Mouse (Mus musculus) neural tube, embryonic 12.5 days (tissue): ENCODE measurements around the gene Phgr1. TPM values are rescaled to one million over a fixed set of nuclear protein-coding genes. Genes with fewer than 3 reads are reported as not detected.
A peak's percentile ranks its signal among the peaks of the same experiment; 100 is the strongest.

Experiments
- ATAC-seq: fragments of 200-750 bp; cut with Nextera tagmentation; 2 replicates; pipeline ENCODE4 v1.8.0; 2017; ENCODE audit warnings: low read depth, mild to moderate bottlenecking, moderate TSS enrichment, moderate library complexity; ENCODE audit not compliant: low FRiP score
- H3K27ac ChIP-seq: fragments of 300-500 bp; sonication (generic); 2 replicates; pipeline ENCODE4 v1.5.1; 2016
- H3K27me3 ChIP-seq: fragments of 300-500 bp; sonication (generic); replicated peaks from 2 replicates; pipeline ENCODE4 v1.6.1; 2016; ENCODE audit warnings: mild to moderate bottlenecking
- H3K36me3 ChIP-seq: fragments of 300-500 bp; sonication (generic); 2 replicates; pipeline ENCODE4 v1.6.1; 2016; ENCODE audit warnings: mild to moderate bottlenecking
- H3K4me1 ChIP-seq: fragments of 300-500 bp; sonication (generic); 2 replicates; pipeline ENCODE4 v1.6.1; 2016
- H3K4me2 ChIP-seq: fragments of 300-500 bp; sonication (generic); replicated peaks from 2 replicates; pipeline ENCODE4 v1.6.1; 2016; ENCODE audit warnings: mild to moderate bottlenecking
- H3K4me3 ChIP-seq: fragments of 300-500 bp; sonication (generic); 2 replicates; pipeline ENCODE4 v1.5.1; 2016
- H3K9ac ChIP-seq: fragments of 300-500 bp; sonication (generic); 2 replicates; pipeline ENCODE4 v1.6.1; 2016; ENCODE audit warnings: mild to moderate bottlenecking
- H3K9me3 ChIP-seq: fragments of 300-500 bp; sonication (generic); 2 replicates; pipeline ENCODE4 v1.6.1; 2016; ENCODE audit warnings: mild to moderate bottlenecking
- whole genome bisulfite sequencing: fragments of 180-500 bp; shearing (Covaris S2); methylation state at CpG from one replicate; pipeline ENCODE4 v1.1.7; 2016; 5-methylcytosine and 5-hydroxymethylcytosine counted together
- polyA plus RNA-seq: library from polyadenylated mRNA; unstranded; fragments of >200 nt; fragmentation: Nextera tagmentation; extraction: Ambion mirVana; gene quantifications from 2 replicates; pipeline ENCODE4 v1.2.1, GENCODE M21; 2016

Gene Phgr1
- polyA plus RNA-seq, 1 experiment from 2014 or later, result not detected

DNA sequence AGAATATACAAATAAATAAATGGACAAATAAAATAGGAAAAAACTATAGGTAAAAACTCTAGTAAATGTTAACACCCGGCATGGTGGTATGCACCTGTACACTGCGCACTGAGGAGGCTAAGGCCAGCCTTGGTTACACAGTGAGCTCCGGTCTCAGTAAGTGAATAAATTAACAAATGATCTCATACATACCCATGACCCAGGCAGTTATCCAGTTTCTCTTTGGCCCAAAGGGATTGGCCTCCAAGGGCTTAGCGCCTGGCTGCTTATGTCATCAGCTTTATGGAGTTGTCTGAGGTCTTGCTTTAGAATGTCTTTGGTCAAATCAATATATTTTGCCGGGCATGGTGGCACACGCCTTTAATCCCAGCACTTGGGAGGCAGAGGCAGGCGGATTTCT lies 11.1 kb downstream of the Phgr1 start:
- Histone ChIP-seq H3K36me3 (peaks cover 10% of the 10 kb centered on the region; the same call in 1 of the 2 replicates), H3K27ac (no peak overlapping the region), H3K9me3 (no peaks in the 10 kb centered on the region), H3K4me3 (no peak overlapping the region), H3K9ac (no peak overlapping the region), H3K4me2 (no peak overlapping the region), H3K27me3 (no peaks in the 10 kb centered on the region), H3K4me1 (peaks cover 5% of the 10 kb centered on the region; the same call in 1 of the 2 replicates)
- 92% methylated on average over 7 of the region's 7 CpGs for WGBS
- ATAC-seq, result no peak

DNA sequence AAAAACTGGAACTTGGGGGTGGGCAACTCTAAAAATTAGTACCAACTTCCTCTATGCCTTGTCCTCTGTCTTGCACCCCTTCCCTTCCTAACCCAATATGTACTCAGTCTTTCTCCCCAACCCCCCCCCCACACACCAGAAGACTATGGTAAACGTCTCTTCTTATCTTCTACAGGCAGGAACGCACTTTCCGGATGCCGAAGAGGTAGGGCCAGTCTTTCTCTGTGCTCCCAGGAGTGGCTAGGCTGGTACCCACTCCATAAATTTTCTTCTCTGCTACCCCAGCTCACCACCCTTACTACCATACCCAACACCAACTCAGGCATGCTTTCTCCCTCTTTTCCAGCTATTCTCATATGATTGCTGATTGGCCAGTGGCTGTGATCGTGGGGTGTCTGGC lies 14.0 kb downstream of the Phgr1 start:
- Histone ChIP-seq H3K27ac (no peak overlapping the region), H3K4me1 (peaks cover 9% of the 10 kb centered on the region; the same call in 1 of the 2 replicates), H3K36me3 (peaks cover 16% of the 10 kb centered on the region), H3K4me3 (no peak overlapping the region), H3K9ac (no peak overlapping the region), H3K9me3 (no peaks in the 10 kb centered on the region), H3K27me3 (0 out of 2 replicates have a peak, but pooled peaks cover 15% of the 10 kb centered on the region), H3K4me2 (no peak overlapping the region)
- ATAC-seq, result no peak
- 91% methylated on average over 5 of the region's 5 CpGs for whole genome bisulfite sequencing

DNA sequence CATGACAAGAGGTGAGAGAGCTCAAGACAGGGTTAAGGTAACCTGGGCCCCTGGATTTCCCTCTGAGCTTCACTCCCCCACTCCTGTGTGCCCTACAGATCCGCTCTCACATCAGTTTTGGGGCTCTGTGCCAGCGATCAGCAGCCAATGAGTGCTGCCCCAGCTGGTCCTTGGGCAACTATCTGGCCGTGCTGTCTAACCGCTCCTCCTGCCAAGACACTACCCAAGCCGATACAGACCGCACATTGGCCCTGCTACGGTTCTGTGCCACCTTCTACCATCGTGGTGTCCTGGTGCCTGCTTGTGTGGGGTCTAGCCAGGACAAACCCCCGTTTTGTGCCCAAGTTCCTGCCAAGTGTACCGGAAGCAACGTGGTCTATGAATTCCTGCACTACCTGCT lies 16.9 kb downstream of the Phgr1 start:
- Histone ChIP-seq H3K27ac (no peak overlapping the region), H3K4me2 (no peak overlapping the region), H3K36me3 (peaks cover 30% of the 10 kb centered on the region), H3K9me3 (no peaks in the 10 kb centered on the region), H3K27me3 (0 out of 2 replicates have a peak, but pooled peaks cover 18% of the 10 kb centered on the region), H3K4me1 (peaks cover 9% of the 10 kb centered on the region; the same call in 1 of the 2 replicates), H3K4me3 (no peak overlapping the region), H3K9ac (no peak overlapping the region)
- ATAC-seq, result no peak
- WGBS, result 90% methylated on average over 11 of the region's 11 CpGs

DNA sequence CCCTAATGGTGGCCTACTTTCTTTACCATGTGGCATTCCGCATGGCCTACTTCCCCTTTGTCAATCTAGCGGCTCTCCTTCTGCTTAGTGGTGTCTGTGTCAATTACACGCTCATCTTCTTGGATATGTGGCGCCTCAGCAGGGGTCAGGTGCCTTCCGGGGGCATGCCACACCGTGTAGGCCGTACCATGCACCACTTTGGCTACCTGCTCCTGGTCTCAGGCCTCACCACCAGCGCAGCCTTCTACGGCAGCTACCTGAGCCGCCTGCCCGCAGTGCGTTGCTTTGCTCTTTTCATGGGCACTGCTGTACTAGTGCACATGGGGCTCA lies 17.6 kb downstream of the Phgr1 start:
- H3K36me3 ChIP-seq, result peaks cover 30% of the 10 kb centered on the region
- no peak overlapping the region for H3K27ac ChIP-seq
- H3K4me2 ChIP-seq, result peak overlapping the region; percentile 46
- no peaks in the 10 kb centered on the region for H3K9me3 ChIP-seq
- no peak overlapping the region for H3K9ac ChIP-seq
- H3K27me3 ChIP-seq, result 0 out of 2 replicates have a peak, but pooled peaks cover 18% of the 10 kb centered on the region
- no peak for ATAC-seq
- peaks cover 9% of the 10 kb centered on the region; the same call in 1 of the 2 replicates for H3K4me1 ChIP-seq
- WGBS, result 55% methylated on average over 12 of the region's 12 CpGs
- H3K4me3 ChIP-seq, result no peak overlapping the region

DNA sequence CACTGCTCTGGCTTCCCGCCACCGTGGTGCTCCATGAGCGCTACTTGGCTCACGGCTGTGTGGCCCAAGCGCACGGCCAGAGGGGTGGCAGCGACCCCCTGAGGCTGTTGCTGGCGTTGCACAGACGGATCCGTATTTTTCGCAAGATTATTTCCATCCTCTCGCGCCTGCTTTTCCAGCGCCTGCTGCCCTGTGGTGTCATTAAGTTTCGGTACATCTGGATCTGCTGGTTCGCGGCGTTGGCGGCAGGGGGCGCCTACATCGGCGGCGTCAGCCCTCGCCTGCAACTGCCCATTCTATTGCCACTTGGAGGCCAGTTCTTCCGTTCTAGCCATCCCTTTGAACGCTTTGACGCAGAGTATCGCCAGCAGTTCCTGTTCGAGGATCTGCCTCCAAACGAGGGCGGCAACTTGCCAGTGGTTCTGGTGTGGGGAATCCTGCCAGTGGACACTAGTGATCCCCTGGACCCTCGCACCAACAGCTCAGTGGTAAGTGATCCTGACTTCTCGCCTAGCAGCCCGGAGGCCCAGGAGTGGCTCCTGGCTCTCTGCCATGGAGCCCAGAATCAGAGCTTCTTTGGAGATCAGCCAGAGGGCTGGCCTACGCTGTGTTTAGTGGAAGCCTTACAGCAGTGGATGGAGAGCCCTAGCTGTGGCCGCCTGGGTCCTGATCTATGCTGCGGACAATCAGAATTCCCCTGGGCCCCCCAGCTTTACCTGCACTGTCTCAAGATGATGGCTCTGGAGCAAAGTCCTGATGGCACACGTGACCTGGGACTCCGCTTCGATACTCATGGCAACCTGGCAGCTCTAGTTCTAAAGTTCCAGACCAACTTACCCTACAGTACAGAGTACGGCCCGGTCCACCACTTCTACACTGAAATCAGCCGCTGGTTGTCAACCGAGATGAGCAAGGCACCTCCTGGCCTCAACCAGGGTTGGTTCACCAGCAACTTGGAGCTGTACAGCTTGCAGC lies 18.3 kb downstream of the Phgr1 start:
- H3K9me3 ChIP-seq, result no peaks in the 10 kb centered on the region
- H3K27ac ChIP-seq, result no peak overlapping the region
- H3K36me3 ChIP-seq, result peaks cover 30% of the 10 kb centered on the region
- H3K4me2 ChIP-seq, result peak overlapping the region; percentile 46
- ATAC-seq, result peak; percentile 53
- H3K9ac ChIP-seq, result no peak overlapping the region
- H3K4me1 ChIP-seq, result peaks cover 9% of the 10 kb centered on the region; the same call in 1 of the 2 replicates
- no peak overlapping the region; the same call in 1 of the 2 replicates for H3K4me3 ChIP-seq
- H3K27me3 ChIP-seq, result 0 out of 2 replicates have a peak, but pooled peaks cover 18% of the 10 kb centered on the region
- 28% methylated on average over 44 of the region's 44 CpGs for WGBS

DNA sequence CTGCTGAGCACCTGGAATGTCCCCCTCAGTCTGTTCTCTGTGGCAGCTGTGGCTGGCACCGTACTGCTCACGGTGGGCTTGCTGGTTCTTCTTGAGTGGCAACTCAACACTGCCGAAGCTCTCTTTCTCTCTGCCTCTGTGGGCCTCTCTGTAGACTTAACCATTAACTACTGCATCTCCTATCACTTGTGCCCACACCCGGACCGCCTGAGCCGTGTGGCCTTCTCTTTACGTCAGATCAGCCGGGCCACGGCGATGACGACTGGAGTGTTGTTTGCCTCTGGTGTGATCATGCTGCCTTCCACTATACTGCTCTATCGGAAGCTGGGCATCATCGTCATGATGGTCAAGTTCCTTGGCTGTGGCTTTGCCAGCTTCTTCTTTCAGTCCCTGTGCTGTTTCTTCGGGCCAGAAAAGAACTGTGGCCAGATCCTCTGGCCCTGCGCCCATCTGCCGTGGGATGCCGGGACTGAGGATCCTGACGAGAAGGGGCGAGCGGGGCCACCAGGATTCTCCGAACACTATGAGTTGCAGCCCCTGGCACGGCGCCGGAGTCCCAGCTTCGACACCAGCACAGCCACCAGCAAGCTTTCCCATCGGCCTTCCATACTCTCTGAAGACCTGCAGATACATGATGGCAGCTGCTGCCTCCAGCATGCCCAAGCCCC lies 19.2 kb downstream of the Phgr1 start:
- no peaks in the 10 kb centered on the region for H3K9me3 ChIP-seq
- 93% methylated on average over 26 of the region's 26 CpGs for WGBS
- peaks cover 9% of the 10 kb centered on the region; the same call in 1 of the 2 replicates for H3K4me1 ChIP-seq
- H3K4me3 ChIP-seq, result no peak overlapping the region
- H3K9ac ChIP-seq, result no peak overlapping the region
- no peak overlapping the region for H3K4me2 ChIP-seq
- ATAC-seq, result no peak
- 0 out of 2 replicates have a peak, but pooled peaks cover 18% of the 10 kb centered on the region for H3K27me3 ChIP-seq
- H3K27ac ChIP-seq, result no peak overlapping the region
- H3K36me3 ChIP-seq, result peaks cover 28% of the 10 kb centered on the region

DNA sequence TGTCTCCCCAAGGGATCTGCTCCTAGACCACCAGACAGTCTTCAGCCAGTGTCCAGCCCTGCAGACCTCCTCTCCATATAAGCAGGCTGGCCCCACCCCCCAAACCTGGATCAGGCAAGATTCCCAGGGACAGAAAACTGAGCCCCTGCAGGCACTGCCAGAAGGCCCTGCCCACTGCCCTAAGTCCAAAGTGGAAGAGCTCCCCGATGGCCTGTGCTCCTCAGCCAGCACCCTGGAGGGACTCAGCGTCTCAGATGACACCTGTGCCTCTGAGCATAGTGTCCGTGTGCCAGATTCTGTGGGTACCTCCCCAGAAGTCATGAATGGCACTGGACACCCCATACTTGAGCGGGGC lies 19.7 kb downstream of the Phgr1 start:
- Histone ChIP-seq H3K4me1 (peaks cover 9% of the 10 kb centered on the region; the same call in 1 of the 2 replicates), H3K27ac (no peak overlapping the region), H3K4me3 (no peak overlapping the region), H3K27me3 (0 out of 2 replicates have a peak, but pooled peaks cover 18% of the 10 kb centered on the region), H3K4me2 (no peak overlapping the region), H3K9me3 (no peaks in the 10 kb centered on the region), H3K36me3 (peaks cover 27% of the 10 kb centered on the region), H3K9ac (no peak overlapping the region)
- no peak for ATAC-seq
- WGBS, result 77% methylated on average over 4 of the region's 4 CpGs

DNA sequence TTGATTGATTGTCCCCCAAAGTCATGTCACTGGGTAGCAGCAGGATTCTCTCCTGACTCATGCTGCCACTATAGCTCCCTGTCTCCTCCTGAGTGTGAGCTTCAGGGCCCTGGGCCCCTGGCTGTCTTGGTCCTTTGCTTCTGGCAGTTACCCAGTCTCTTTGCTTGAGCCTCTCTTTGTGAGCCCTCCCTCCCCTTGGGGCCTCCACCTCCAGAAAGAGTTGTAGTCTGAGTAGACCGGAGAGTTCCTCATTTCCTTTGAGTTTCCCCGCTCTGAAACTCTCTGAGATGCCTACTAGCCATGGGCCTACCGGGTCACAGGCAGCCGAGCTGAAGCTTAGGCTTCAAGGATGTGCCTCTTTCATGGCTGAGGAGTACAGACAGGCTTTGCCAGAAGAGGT lies 21.1 kb downstream of the Phgr1 start:
- 79% methylated on average over 4 of the region's 4 CpGs for WGBS
- Histone ChIP-seq H3K4me2 (no peak overlapping the region), H3K4me3 (no peak overlapping the region), H3K9ac (no peak overlapping the region), H3K27ac (no peak overlapping the region), H3K9me3 (no peaks in the 10 kb centered on the region), H3K36me3 (peaks cover 20% of the 10 kb centered on the region), H3K4me1 (peaks cover 9% of the 10 kb centered on the region; the same call in 1 of the 2 replicates), H3K27me3 (0 out of 2 replicates have a peak, but pooled peaks cover 18% of the 10 kb centered on the region)
- ATAC-seq, result no peak

DNA sequence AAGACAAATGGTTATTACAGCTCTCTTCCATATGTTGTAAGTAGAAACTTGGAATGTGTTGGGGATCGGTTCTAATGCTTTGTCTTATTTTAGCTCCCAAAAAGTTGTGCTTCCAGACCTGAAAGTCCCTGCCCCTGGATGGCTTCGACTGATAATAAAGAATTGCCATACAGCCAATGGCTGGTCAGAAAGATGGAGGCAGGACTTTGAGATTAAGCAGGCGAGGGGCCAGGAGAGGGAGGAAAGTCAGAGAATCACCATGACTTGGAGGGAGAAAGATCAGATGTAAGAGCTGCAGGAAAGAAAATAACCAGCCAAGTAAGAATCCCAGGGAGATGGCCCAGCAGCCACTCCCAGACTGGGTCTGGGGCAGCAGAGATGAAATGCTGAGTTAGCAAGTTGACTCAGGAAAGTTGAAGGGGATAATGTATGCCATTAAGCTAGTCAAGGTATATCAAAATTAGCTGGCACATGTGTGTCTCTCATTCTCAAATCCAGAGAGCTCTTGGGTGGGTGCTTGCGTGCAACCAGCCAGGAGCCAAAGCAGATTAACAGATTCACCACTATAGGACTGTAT lies 30.1 kb downstream of the Phgr1 start:
- ATAC-seq, result no peak
- Histone ChIP-seq H3K4me3 (no peak overlapping the region), H3K9me3 (no peaks in the 10 kb centered on the region), H3K27me3 (no peaks in the 10 kb centered on the region), H3K4me2 (no peak overlapping the region), H3K36me3 (no peaks in the 10 kb centered on the region), H3K27ac (no peak overlapping the region), H3K4me1 (no peaks in the 10 kb centered on the region), H3K9ac (no peak overlapping the region)
- WGBS, result 73% methylated on average over 4 of the region's 4 CpGs

DNA sequence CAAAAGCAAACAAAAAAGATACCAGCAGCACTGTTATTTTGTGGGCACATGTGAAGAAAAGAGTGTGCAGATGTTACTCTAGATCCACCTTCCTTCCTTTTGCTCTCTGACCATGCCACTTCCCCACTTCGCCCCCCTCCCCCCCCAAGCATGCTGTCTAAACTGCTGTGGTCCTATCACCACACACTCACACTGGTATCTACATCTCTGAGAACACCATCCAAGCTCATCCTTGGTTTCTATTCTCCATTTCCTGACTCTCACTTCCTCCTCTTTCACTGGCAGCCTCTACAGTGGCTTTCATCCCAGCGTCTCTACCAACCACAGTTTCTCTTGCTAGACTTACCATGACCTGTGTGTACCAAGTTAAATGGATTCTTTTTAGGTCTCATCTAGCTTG lies 31.9 kb downstream of the Phgr1 start:
- no peaks in the 10 kb centered on the region for H3K36me3 ChIP-seq
- WGBS, result 76% methylated on average over 2 of the region's 2 CpGs
- H3K9ac ChIP-seq, result no peak overlapping the region
- H3K4me3 ChIP-seq, result no peak overlapping the region
- no peaks in the 10 kb centered on the region for H3K27me3 ChIP-seq
- H3K9me3 ChIP-seq, result no peaks in the 10 kb centered on the region
- ATAC-seq, result no peak
- H3K4me2 ChIP-seq, result no peak overlapping the region
- H3K27ac ChIP-seq, result no peak overlapping the region
- H3K4me1 ChIP-seq, result no peaks in the 10 kb centered on the region

DNA sequence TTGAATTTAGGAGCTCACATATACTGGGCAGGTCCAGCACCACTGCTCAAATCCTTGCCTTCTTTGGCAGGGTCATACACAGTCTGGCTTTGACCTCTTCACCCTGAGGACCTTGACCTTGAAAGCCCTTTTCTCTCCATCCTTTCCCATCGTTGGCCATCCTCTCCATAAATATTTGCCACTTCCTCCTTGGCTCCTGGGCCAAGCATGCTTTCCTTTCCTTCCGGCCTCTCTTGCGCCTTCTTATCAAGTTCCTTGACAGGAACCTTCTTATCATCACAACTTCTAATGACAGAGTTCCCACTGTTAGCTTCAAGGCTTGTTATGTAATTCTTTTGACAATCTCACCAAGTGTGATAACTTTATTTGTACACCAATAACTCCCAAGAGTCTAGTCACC lies 32.6 kb downstream of the Phgr1 start:
- ATAC-seq, result no peak
- 78% methylated on average over 3 of the region's 3 CpGs for WGBS

DNA sequence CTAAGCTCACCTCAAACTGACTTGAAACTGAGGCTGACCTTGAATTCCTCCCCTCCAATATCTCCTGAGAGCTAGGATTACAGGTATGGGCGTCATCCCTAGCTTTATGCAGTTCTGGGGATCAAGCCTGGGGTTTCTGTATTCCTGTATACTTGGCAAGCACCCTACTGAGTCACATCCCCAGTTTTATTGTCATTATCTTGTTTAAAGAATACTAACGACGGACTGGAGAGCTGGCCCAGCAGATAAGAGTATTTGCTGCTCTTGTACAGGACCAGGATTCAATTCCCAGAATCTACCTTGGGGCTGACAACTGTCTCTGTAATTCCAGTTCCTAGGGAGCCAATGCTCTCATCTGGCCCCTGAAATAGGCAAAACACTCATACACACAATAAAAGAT lies 33.2 kb downstream of the Phgr1 start:
- H3K27ac ChIP-seq, result no peak overlapping the region
- no peak overlapping the region for H3K4me3 ChIP-seq
- H3K4me2 ChIP-seq, result no peak overlapping the region
- no peaks in the 10 kb centered on the region for H3K27me3 ChIP-seq
- H3K9me3 ChIP-seq, result no peaks in the 10 kb centered on the region
- H3K4me1 ChIP-seq, result no peaks in the 10 kb centered on the region
- ATAC-seq, result no peak
- 41% methylated on average over 3 of the region's 3 CpGs for WGBS
- H3K9ac ChIP-seq, result no peak overlapping the region
- no peaks in the 10 kb centered on the region for H3K36me3 ChIP-seq

More for the DNA sequence above, 32.6 kb downstream of the Phgr1 start:
- no peak overlapping the region for H3K4me2 ChIP-seq
- H3K27me3 ChIP-seq, result no peaks in the 10 kb centered on the region
- no peaks in the 10 kb centered on the region for H3K4me1 ChIP-seq
- no peaks in the 10 kb centered on the region for H3K36me3 ChIP-seq
- no peak overlapping the region for H3K9ac ChIP-seq
- H3K27ac ChIP-seq, result no peak overlapping the region
- H3K4me3 ChIP-seq, result no peak overlapping the region
- H3K9me3 ChIP-seq, result no peaks in the 10 kb centered on the region
